Mouse (Mus musculus) regulatory T cell (primary cell): Measurements from ENCODE around the gene Fam214b.

Source experiments
- in situ Hi-C: fragments of 300-600 bp; cut with MboI, MseI; formaldehyde crosslinking; loops from one replicate; pipeline ENCODE4 v1.15.1; 2025; ENCODE audit warnings: high pct_unique_total_duplicates

The Fam214b gene

DNA sequence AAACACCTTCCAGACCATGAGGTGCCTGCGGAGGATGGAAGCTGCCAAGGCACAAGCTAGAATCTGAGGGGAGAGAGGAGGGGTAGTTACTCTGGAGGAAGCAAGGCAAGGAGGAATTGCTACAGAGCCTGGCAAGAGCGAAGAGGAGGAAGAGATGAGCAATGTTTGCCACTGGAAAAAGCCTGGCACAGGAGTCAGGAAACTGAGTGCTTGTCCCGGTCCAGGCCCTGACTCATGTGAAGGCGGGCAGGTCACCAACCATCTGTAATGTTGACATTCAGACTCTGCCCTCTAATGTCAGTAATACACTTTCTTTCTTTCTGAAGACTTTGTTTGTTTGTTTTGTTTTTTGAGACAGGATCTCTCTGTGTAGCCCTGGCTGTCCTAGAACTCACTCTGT, 27.9 kb downstream of the Fam214b start:
- in situ Hi-C loops, result loop anchor here (25.0 kb wide), 1 partner anchor 1731 kb away; the partner anchor contains the start of gene Ubap2

GRCm38 (mm10) chr4:43012091-43012490, 33.9 kb downstream of the Fam214b start:
- in situ Hi-C loops, result loop anchor here (25.0 kb wide), 1 partner anchor 1725 kb away; the partner anchor contains the start of gene Ubap2

GRCm38 (mm10) chr4:43010161-43011038, 35.6 kb downstream of the Fam214b start, which contains the start of gene Fancg:
TSS of gene Fancg (minus strand) at chr4:43010506.
- in situ Hi-C loops, result loop anchor here (25.0 kb wide), 1 partner anchor 1723 kb away; the partner anchor contains the start of gene Ubap2

DNA sequence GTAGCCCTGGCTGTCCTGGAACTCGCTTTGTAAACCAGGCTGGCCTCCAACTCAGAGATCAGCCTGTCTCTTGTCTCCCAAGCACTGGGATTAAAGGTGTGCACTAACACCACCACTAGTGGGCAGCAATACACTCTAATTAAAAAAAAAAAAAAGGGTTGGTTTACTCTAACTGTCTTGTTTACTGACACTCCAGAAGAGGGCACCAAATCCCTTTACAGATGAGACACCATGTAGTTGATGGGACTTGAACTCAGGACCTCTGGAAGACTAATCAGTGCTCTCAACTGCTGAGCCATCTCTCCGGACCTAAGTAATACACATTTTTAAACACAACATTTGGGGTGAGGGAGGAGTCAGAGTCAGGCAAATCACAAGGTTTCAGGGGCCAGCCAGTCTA, 40.3 kb downstream of the Fam214b start:
- in situ Hi-C loops, result loop anchor here (25.0 kb wide), 1 partner anchor 1718 kb away; the partner anchor contains the start of gene Ubap2

- in situ Hi-C loops, result loop anchor here (25.0 kb wide), 1 partner anchor 1718 kb away; the partner anchor contains the start of gene Ubap2
These were observed 41.1 kb downstream of the Fam214b start for GRCm38 (mm10) chr4:43004951-43005350.

- in situ Hi-C loops, result loop anchor here (25.0 kb wide), 1 partner anchor 1716 kb away; the partner anchor contains the start of gene Ubap2
These were observed 43.1 kb downstream of the Fam214b start for GRCm38 (mm10) chr4:43002756-43003439.

GRCm38 (mm10) chr4:43001272-43001671, 44.7 kb downstream of the Fam214b start:
- in situ Hi-C loops, result loop anchor here (25.0 kb wide), 1 partner anchor 1714 kb away; the partner anchor contains the start of gene Ubap2

- in situ Hi-C loops, result loop anchor here (25.0 kb wide), 1 partner anchor 1713 kb away; the partner anchor contains the start of gene Ubap2
These were observed 45.7 kb downstream of the Fam214b start, which contains the start of gene Vcp for GRCm38 (mm10) chr4:43000141-43000986. TSS of gene Vcp (minus strand) at chr4:43000507.

DNA sequence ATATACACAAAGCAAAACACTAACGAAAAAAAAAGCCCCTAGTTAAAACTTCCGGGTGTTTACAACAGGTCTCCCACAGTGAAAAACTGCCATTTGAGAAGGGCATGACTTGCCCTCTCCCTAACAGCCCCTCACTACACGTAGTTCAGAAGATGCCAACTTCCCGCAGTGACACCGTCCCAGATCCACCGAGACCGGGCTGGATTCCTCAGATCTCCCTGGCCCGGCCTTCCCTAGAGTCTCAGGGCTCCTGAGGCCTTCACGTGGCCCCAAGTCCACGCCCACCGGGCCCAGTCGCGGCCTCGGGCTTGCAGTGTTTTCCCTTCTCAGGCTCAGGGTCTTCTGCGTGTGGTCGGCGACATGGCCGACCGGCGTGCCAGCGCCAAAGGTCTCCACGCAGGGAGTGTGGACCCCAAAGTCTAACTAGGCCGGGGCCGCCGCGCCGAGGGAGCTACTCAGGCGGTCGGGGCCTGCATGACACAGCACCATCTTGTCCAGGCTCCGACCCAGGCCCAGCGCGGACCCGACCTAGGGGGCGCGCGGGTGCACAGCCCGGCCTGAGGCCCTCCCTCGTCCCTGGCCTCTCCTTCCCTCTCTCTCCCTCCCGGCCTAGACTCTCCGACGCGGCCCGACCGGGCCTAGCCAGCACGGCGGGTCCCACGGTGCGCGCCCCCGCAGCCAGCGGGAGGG, 46.4 kb downstream of the Fam214b start:
- in situ Hi-C loops, result loop anchor here (25.0 kb wide), 1 partner anchor 1712 kb away; the partner anchor contains the start of gene Ubap2

GRCm38 (mm10) chr4:42998022-42998421, 48.0 kb downstream of the Fam214b start:
- in situ Hi-C loops, result no loop called here

DNA sequence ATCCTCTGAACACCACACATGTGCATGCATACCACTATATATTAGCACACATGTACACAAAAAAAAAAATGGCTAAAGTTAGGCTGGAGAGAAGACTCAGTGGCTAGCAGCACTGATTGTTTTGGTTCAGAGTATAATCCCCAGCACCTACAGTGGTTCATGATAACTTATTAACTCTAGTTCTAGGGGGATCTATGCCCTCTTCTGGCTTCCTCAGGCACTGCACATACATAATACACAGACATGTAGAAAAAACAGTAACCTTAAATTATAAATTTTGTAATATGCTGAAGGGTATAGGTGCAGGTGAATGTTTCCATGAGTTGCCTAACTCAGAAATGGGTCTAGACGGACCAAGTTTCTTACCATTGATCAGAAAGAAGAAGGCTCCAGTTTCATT, 57.7 kb downstream of the Fam214b start:
- in situ Hi-C loops, result no loop called here
